Mouse (Mus musculus) embryonic facial prominence, embryonic 11.5 days (tissue): ENCODE results near the gene Hist1h2be. TPM values are rescaled to one million over a fixed set of nuclear protein-coding genes. Genes with fewer than 3 reads are reported as not detected.
"Not testable (repeated sequence)": the region's sequence is repeated elsewhere in the genome, so short reads cannot be mapped to it uniquely, and the experiment has no call there.

ENCODE experiments used
- ATAC-seq: fragments of 200-750 bp; cut with Nextera tagmentation; replicated peaks from 2 replicates; pipeline ENCODE4 v1.8.0; 2017; ENCODE audit warnings: low read depth; ENCODE audit not compliant: insufficient number of reproducible peaks, low FRiP score, low TSS enrichment
- DNase-seq: peaks from one replicate; pipeline ENCODE4 v3.0.0-alpha.2; 2015; ENCODE audit warnings: low spot score
- H3K27ac ChIP-seq: fragments of 300-500 bp; sonication (generic); replicated peaks from 2 replicates; pipeline ENCODE4 v1.5.1; 2014; ENCODE audit warnings: mild to moderate bottlenecking, low read depth, low read length, control low read depth
- H3K27me3 ChIP-seq: fragments of 300-500 bp; sonication (generic); 2 replicates; pipeline ENCODE4 v1.6.1; 2014; ENCODE audit warnings: mild to moderate bottlenecking, low read length, moderate library complexity, mixed read lengths; ENCODE audit not compliant: control insufficient read depth, insufficient read depth
- H3K36me3 ChIP-seq: fragments of 300-500 bp; sonication (generic); replicated peaks from 2 replicates; pipeline ENCODE4 v1.6.1; 2014; ENCODE audit warnings: low read depth, mild to moderate bottlenecking, low read length, moderate library complexity, mixed read lengths; ENCODE audit not compliant: control insufficient read depth, insufficient read depth
- H3K4me1 ChIP-seq: fragments of 300-500 bp; sonication (generic); 2 replicates; pipeline ENCODE4 v1.6.1; 2014; ENCODE audit warnings: low read length, mixed read lengths; ENCODE audit not compliant: control insufficient read depth, insufficient read depth
- H3K4me2 ChIP-seq: fragments of 300-500 bp; sonication (generic); 2 replicates; pipeline ENCODE4 v1.6.1; 2014; ENCODE audit warnings: low read depth, mild to moderate bottlenecking, control low read depth, low read length, moderate library complexity
- H3K4me3 ChIP-seq: fragments of 300-500 bp; sonication (generic); 2 replicates; pipeline ENCODE4 v1.5.1; 2014; ENCODE audit warnings: low read depth, low read length, control low read depth
- H3K9ac ChIP-seq: fragments of 300-500 bp; sonication (generic); replicated peaks from 2 replicates; pipeline ENCODE4 v1.6.1; 2014; ENCODE audit warnings: mild to moderate bottlenecking, control low read depth, low read length
- H3K9me3 ChIP-seq: fragments of 300-500 bp; sonication (generic); replicated peaks from 2 replicates; pipeline ENCODE4 v1.6.1; 2016; ENCODE audit warnings: mild to moderate bottlenecking, low read length, inconsistent platforms, mixed read lengths; ENCODE audit not compliant: control insufficient read depth
- WGBS: fragments of 180-500 bp; shearing (Covaris S2); extraction: QIAGEN DNeasy Blood & Tissue Kit; methylation state at CpG from one replicate; pipeline ENCODE4 v1.1.7; 2014; 5-methylcytosine and 5-hydroxymethylcytosine counted together
- polyA plus RNA-seq: library from polyadenylated mRNA; unstranded; fragments of >200 nt; fragmentation: Nextera tagmentation; extraction: Ambion mirVana; gene quantifications from 2 replicates; pipeline ENCODE4 v1.2.1, GENCODE M21; 2014

Hist1h2be gene
- polyA plus RNA-seq = 2.1 and 3.1 TPM in 2 replicates

DNA sequence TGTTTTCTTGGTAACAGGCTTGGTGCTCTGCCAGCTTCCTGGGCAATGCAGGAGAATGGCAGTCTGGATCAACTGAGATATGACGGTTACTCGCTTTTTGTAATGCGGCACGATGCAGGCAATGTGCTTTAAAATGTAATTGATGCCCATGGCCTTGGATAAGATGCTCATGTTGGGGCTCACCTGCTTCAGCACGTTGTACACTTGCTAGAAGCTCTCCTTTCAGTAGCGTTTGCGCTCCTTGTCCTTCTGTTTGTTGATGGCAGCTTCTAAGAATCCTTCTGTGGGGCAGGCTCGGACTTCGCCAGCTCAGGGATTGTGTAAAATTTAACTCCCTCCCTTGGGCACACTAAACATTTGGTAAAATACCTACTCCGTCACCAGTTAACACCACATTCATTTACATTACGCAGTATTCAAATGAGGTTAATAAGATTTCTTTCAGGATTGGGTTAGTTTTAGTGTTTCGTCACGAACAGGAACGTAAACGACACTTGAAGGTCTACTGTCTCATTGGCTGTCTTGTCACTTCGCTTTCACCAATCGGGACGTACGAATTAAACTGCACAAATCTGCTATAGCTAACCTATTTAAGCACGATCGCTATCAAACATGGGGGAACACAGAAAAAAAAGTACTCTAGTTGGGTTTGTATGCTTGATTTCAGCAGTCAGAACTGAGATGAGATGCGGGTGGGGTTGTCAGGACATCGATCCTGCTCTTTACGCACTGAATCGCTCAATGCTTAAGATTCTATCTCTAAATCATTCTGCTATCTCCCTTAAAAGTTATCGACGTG is at the start of gene Hist1h2be:
Hist1h2be (minus strand) TSS at position 392 of the 799 bp plus-strand sequence.
- Histone ChIP-seq H3K9me3 (no peaks in the 10 kb centered on the region), H3K4me1 (no peaks in the 10 kb centered on the region), H3K27me3 (no peaks in the 10 kb centered on the region), H3K9ac (peak within 1 kb of the TSS; percentile 77), H3K27ac (peak within 1 kb of the TSS; percentile 90), H3K36me3 (no peaks in the 10 kb centered on the region), H3K4me3 (peak within 1 kb of the TSS; percentile 48), H3K4me2 (peak within 1 kb of the TSS; percentile 62)
- DNase-seq = peak; percentile 92
- ATAC-seq = peak; percentile 79
- WGBS = 1% methylated on average over 27 of the region's 27 CpGs

DNA sequence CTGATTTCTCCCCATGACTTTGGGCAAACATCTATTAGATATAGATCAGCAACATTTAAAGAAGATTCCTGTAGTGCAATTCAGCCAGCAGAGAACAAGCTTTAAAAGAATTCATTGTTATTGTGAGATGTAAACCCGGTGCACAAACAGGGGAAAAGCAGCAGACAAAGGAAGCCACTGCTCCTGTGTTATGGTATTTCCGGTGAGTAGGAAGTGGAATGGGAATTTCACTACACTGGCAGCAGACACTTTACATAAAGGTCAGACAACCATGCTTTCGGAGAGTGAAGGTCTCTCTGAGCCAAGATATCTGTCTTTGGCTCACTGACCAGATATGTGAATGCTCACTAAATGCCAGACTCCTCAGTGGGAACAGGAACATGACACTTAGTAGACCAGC is 41.6 kb upstream of the Hist1h2be start:
- H3K27ac ChIP-seq = no peak overlapping the region
- H3K9ac ChIP-seq = no peak overlapping the region
- no peak for DNase-seq
- no peaks in the 10 kb centered on the region for H3K9me3 ChIP-seq
- ATAC-seq = no peak
- H3K4me3 ChIP-seq = no peak overlapping the region
- no peaks in the 10 kb centered on the region for H3K27me3 ChIP-seq
- no peaks in the 10 kb centered on the region for H3K4me1 ChIP-seq
- H3K36me3 ChIP-seq = no peaks in the 10 kb centered on the region
- no peak overlapping the region for H3K4me2 ChIP-seq
- 77% methylated on average over 3 of the region's 3 CpGs for WGBS

DNA sequence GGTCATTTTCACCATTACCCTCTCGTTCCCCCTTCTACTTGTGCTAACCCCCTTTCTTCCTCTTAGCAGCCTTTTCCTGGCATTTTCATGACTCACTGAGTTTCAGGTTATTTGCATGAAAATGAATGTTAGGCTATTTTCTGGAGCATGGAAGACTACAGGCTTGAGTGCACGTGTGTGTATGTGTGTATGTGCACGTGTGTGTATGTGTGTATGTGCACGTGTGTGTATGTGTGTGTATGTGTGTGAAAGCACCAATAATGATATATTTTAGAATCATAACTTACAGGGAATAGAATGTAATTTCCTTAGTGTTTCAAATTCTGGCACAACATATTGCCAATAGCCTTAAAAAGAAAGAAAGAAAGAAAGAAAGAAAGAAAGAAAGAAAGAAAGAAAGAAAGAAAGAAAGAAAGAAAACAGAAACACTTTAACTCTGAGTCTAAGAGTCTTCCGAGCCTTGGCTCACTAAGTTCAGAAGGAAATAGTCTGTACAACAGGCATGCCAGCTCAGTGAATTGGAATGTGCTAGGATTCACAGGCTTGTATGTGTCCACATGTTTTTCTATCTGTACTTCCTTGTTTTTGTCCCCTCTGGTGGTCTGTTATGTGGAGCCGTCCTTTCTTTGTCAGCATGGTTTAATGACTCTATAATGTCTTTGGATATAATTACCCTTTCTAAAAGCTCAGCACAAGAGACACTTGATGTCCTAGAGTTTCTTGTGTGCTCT is 38.9 kb upstream of the Hist1h2be start:
- H3K27me3 ChIP-seq = no peaks in the 10 kb centered on the region
- H3K4me2 ChIP-seq = no peak overlapping the region
- no peak overlapping the region for H3K9ac ChIP-seq
- H3K27ac ChIP-seq = no peak overlapping the region
- ATAC-seq = no peak
- no peaks in the 10 kb centered on the region for H3K9me3 ChIP-seq
- 79% methylated on average over 6 of the region's 6 CpGs for WGBS
- no peaks in the 10 kb centered on the region for H3K4me1 ChIP-seq
- no peaks in the 10 kb centered on the region for H3K36me3 ChIP-seq
- no peak overlapping the region for H3K4me3 ChIP-seq
- no peak for DNase-seq

DNA sequence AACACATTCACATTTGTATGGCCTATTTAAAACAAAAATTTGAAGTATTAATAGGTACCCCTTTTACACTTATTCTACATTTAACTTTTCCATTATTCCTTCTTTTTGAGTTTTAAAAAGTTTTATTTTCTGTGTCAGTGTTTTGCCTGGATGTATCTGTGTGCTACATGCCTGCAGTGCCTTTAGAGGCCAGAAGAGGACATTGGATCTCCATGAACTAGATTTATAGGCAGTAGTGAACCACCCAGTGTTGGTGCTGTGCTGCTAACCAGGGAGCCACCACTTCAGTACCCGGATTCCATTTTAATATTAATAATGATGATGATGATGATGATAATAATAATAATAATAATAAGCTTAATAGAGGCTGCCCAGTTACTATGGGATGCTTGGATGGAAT is 9.7 kb upstream of the Hist1h2be start:
- Histone ChIP-seq H3K36me3 (no peaks in the 10 kb centered on the region), H3K27me3 (no peaks in the 10 kb centered on the region), H3K9me3 (no peaks in the 10 kb centered on the region), H3K9ac (no peak overlapping the region), H3K4me1 (no peaks in the 10 kb centered on the region), H3K4me3 (no peak overlapping the region), H3K4me2 (no peak overlapping the region), H3K27ac (no peak overlapping the region)
- DNase-seq (peak; percentile 17), ATAC-seq (no peak)
- 31% methylated on average over 1 of the region's 1 CpGs for WGBS

DNA sequence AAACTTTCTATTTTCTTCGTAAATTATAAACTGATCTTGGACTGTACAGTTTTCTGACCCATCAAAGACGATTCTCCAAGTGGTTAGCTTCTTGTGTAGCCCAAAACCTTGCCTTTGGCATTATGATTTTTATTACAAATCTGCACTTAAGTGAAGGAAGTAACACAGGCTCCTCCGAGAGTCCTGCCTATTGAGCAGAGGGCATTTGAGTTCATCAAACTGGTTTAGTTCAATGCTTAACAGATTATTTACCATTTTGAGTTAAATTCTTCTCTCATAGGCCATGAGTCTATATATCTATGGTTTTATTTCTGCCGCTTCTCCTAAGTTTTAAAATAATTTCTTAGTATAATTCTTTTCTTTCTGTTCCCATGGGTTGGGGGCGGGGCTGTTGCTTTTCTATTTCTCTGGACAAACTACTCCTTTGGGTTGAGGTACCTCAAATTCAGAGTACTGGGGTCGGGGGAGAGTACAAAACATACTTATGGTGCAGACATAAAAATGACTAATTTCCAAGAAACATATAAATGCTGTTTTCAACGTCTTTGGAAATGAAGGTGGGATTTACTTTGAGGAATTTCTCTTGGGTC is 2.0 kb upstream of the Hist1h2be start:
- no peak for ATAC-seq
- Histone ChIP-seq H3K9me3 (no peaks in the 10 kb centered on the region), H3K4me2 (peak overlapping the region; percentile 25), H3K9ac (peak overlapping the region; percentile 41), H3K4me1 (no peaks in the 10 kb centered on the region), H3K36me3 (no peaks in the 10 kb centered on the region), H3K27me3 (no peaks in the 10 kb centered on the region), H3K4me3 (peak overlapping the region; percentile 48; the same call in 1 of the 2 replicates), H3K27ac (no peak overlapping the region)
- peak; percentile 22 for DNase-seq
- 30% methylated on average over 7 of the region's 7 CpGs for WGBS

- H3K4me3 ChIP-seq = peak within 1 kb of the TSS; percentile 48
- ATAC-seq (peak; percentile 91), DNase-seq (peak; percentile 93)
- H3K36me3 ChIP-seq, H3K4me1 ChIP-seq, H3K27me3 ChIP-seq, H3K9me3 ChIP-seq: not testable (repeated sequence)
- peak within 1 kb of the TSS; percentile 62 for H3K4me2 ChIP-seq
- H3K9ac ChIP-seq = peak within 1 kb of the TSS; percentile 77
- WGBS = under 1% methylated on average over 51 of the region's 53 CpGs
- H3K27ac ChIP-seq = peak within 1 kb of the TSS; percentile 90
Observed at GRCm38 (mm10) chr13:23622175-23622671, 1.3 kb upstream of the Hist1h2be start, which contains the start of gene Hist1h1e. TSS of gene Hist1h1e (minus strand) at chr13:23622558.

GRCm38 (mm10) chr13:23621532-23622174 is 729 bp upstream of the Hist1h2be start:
- Histone ChIP-seq H3K27ac (peak overlapping the region; percentile 90), H3K4me3 (peak overlapping the region; percentile 48), H3K4me2 (peak overlapping the region; percentile 62), H3K9me3 (no peaks in the 10 kb centered on the region), H3K4me1 (no peaks in the 10 kb centered on the region), H3K27me3 (no peaks in the 10 kb centered on the region), H3K9ac (peak overlapping the region; percentile 77), H3K36me3 (no peaks in the 10 kb centered on the region)
- under 1% methylated on average over 18 of the region's 18 CpGs for WGBS
- ATAC-seq (peak; percentile 89), DNase-seq (no peak)
